In the genomic region with DNA sequence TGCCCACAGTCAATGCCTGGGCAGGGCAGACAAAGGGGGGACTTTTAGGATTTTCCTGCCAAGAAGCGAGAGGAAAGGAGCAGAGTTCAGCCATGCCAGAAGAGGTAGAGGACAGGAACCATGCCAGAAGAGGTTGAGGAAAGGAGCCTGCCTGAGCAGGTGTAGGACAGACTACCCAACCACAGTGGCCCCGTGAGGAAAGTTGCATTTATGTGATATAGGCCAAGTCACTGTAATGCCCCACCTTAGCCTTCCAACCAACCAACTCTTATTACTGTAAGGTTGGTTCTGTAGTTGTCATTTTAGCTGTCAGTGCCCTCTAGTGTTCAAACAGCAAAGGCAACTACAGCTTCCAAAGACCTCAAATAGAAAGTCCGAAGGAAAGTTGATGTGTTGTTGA, we compare ENCODE assay signal across 9 mouse cellular contexts. TPM values are rescaled to one million over a fixed set of nuclear protein-coding genes. Genes with fewer than 3 reads are reported as not detected.
DNase-seq lines count a peak whose midpoint lies in the region; ATAC-seq lines count a peak whose summit lies in the region.
"Had no signal": no experiment of that assay in that cellular context is flagged by ENCODE, and none has a peak within 500 bp of the region (broad histone marks: within the 10 kb centered on the region; RNA-seq: fewer than 3 reads in every experiment).

No protein-coding gene starts in this region.

- ATAC-seq in granulocyte monocyte progenitor cell, adult 5-6 weeks (replicated peaks; ENCODE audit: poor library complexity, severe bottlenecking): peak; percentile 78
- ATAC-seq in neutrophil, adult 5-6 weeks (ENCODE audit: extremely low read depth, insufficient number of reproducible peaks, low FRiP score, poor library complexity, severe bottlenecking): peak; percentile 79

- intact Hi-C loops in left cerebral cortex, postnatal 14 days (cut with DNase I): no loop called here

- peak; percentile 4 to 20 for DNase-seq in left cerebral cortex, postnatal 14 days (ENCODE audit: low spot score in 2 of 2)
- DNase-seq in left cerebral cortex, adult 18-20 months (ENCODE audit: low spot score in 2 of 2): no peak
- DNase-seq in adipocyte (ENCODE audit: low spot score): peak; percentile 46
- DNase-seq in kidney, postnatal 4 days: peak; percentile 2 to 7
- no peak for DNase-seq in ovary, postnatal 10 days (ENCODE audit: low spot score)
- DNase-seq in testis, postnatal 10 days (ENCODE audit: low spot score): no peak

RNA-seq across cellular contexts. Expression of gene Slfn3, which starts 0.9 kb away (rescaled TPM):
- total RNA-seq in left cerebral cortex, postnatal 14 days (2021): under 1 TPM; 0.23 to 0.31 TPM
- total RNA-seq in left cerebral cortex, adult 18-20 months (2021): under 1 TPM; 0.40 to 0.66 TPM
- 15.8 and 16.6 TPM in 2 replicates for total RNA-seq in granulocyte monocyte progenitor cell, adult 5-6 weeks (2014; fragmentation: Nextera tagmentation)
- total RNA-seq in granulocyte monocyte progenitor cell, adult 5-6 weeks (2017): 27.5 and 33.9 TPM in 2 replicates
- 5.3 and 6.6 TPM in 2 replicates for total RNA-seq in neutrophil, adult 5-6 weeks (2017)

RNA-seq across cellular contexts. Expression of gene Slfn4, which starts 17.0 kb away (rescaled TPM):
- total RNA-seq in left cerebral cortex, postnatal 14 days (2021): not detected
- total RNA-seq in left cerebral cortex, adult 18-20 months (2021): not detected
- 1.5 and 2.8 TPM in 2 replicates for total RNA-seq in granulocyte monocyte progenitor cell, adult 5-6 weeks (2014; fragmentation: Nextera tagmentation)
- total RNA-seq in granulocyte monocyte progenitor cell, adult 5-6 weeks (2017): 6.4 and 7.2 TPM in 2 replicates
- 903 and 944 TPM in 2 replicates for total RNA-seq in neutrophil, adult 5-6 weeks (2017)
- total RNA-seq: left cerebral cortex, postnatal 25 days had no signal

Comparison
In these comparisons a context has a peak if more than half of its experiments do, and no peak if none do; other contexts are left out.
1. DNase-seq: peak in left cerebral cortex, postnatal 14 days (2 of 2), adipocyte (single experiment) and kidney, postnatal 4 days (2 of 2); none in left cerebral cortex, adult 18-20 months (0 of 2), ovary, postnatal 10 days (single experiment) and testis, postnatal 10 days (single experiment).
2. RNA of gene Slfn4, which starts 17.0 kb away (total RNA-seq): 903 to 944 TPM in neutrophil, adult 5-6 weeks; 1.5 to 7.2 TPM in granulocyte monocyte progenitor cell, adult 5-6 weeks, not detected in left cerebral cortex, adult 18-20 months and not detected in left cerebral cortex, postnatal 14 days; every median in the first group is over 100 times any median in the second.